Mouse (Mus musculus) frontal cortex, postnatal 14 days (tissue): Measurements from ENCODE around the gene Ints14.
"Not testable (repeated sequence)": the region's sequence is repeated elsewhere in the genome, so short reads cannot be mapped to it uniquely, and the experiment has no call there.

Experiments used
- DNase-seq, 2 experiments: peaks; one replicate each; pipeline ENCODE4 v3.0.0; 2022; ENCODE audit warnings: low spot score in 2 of 2

Ints14 gene

DNA sequence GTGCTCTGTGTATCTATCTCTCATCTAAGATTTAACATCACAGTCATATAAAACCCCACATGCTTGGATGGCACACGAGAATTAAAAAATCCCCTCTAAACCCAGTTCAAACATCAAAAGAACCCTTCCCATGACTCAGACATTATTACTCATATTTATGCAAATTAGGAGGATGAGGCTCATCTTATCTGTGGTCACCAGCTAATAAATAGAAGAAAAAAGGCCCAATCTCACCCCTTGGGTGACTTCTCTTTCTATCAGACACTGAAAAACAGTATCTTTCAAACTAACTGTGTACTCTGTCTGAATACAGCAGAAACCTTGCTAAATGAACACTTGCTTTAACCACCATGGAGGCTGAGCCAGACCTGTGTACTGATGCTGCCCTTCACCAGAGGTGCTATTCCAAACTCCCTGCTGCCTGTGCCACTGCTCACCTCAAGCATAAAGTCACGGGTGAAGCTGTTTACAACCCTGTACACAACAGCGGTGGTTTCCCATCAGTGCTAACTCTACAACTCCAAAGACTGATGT lies 58.0 kb downstream of the Ints14 start:
- no peak for DNase-seq

DNA sequence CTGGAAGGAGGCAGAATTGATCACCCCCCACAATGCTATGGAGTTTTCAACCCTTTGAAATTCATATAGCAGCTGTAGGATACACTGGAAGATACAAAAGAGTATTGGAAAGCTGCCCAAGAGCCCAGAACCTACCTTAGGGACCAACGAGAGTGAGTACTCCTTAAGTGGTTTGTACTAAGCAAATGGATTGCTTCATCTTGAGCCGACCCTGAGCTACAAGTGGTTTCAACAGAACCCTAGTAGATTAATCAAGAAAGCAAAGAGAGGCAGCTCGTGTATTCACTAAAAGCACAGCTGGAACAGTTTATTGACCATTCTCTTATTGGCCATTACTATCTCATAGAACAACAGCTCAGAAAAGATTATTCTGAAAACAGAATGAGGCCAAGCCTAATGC lies 58.4 kb downstream of the Ints14 start:
- no peak for DNase-seq

DNA sequence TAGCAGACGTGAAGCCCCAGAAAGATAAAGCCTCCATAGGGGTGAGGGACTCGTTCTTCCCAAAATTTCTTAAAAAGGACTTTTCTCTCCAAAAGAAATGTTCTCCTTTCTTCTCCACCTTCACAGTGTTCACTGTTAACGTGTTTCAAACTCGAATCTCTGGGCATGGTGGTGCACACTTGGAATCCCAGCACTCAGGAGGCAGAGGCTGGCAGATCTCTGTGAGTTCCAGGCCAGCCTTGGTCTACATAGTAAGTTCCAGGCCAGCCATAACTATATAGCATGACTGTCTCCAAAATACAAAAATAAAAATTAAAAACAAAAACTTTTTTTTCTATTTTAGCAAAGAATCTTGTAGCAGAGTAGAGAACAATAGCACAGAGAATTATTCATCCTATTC lies 59.4 kb downstream of the Ints14 start:
- no peak for DNase-seq

DNA sequence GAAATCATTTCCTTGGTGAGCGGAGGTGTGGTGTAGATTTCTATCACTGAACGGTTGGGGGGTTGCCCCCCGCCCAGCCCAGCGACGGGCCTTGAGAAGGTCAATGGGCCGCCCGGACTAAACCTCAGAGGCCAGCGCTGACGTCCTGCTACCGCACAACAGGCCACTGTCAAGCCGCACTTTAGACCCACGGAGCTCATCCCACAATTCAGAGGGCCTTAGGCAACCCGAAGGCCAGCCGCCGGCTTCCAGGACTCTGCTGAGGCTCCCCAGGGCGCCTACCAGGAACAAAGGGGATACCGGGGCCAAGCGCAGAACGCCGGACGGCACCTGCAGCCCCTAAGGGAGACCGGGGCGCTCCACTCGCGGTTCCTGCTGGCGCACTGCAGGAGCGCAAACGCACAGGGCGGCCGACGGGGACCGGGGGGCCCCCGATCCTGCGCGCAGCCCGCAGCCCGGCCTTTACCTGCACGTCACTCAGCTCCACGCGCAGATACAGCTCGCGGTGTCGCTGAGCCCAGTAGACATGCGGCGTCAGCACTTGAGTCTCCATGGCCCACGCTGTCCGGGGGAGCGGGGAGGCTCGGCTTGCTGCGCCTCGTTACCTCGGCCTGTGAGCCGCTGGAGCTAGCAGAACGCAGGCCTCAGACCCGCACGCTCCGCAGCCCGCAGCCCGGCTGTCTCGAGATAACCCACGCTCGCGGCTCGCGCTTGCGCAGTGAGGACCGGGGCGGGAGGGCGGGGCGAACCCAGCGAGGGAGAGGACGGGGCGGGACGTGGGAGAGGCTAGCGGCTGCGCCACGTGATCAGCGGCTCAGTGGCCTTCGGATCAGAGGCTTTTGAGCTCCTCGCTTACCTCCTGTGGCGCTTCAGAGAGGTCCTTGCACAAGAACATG lies 60.5 kb downstream of the Ints14 start, which contains the start of gene Hacd3:
Hacd3 (minus strand) TSS at position 703 of the 896 bp plus-strand sequence.
- peak; percentile 78 to 82 for DNase-seq

DNA sequence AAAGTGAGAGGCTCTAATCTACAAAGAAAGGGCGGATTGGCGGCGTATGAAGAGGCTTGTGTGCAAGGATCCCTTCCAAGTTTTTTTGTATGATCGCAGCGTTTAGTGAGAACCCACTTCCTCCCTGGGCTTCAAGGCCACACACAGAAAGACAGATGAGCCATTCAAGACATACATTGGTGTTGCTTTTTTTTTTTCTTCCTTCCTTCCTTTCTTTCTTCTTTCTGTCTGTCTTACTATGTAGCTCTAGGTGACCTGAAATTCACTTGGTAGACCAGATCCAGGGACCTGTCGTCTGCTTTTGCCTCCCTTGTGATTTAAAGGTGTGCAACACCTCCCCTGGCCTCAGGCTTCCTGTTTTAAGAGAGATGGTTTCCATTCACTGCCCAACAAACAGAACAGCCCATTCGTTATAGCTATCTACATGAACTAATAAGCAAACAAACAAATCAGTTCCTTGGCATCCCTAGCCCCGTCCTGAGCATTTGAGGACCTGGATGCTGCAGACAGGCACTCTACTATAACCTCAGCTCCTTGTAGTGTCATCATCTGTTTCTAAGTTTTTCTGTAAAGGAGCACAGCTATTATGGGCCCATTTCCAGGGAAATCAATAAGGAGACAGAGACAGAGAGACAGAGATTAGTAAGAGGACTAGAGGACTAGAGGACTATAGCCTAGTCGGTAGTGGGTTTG lies 61.3 kb downstream of the Ints14 start:
- no peak for DNase-seq

DNA sequence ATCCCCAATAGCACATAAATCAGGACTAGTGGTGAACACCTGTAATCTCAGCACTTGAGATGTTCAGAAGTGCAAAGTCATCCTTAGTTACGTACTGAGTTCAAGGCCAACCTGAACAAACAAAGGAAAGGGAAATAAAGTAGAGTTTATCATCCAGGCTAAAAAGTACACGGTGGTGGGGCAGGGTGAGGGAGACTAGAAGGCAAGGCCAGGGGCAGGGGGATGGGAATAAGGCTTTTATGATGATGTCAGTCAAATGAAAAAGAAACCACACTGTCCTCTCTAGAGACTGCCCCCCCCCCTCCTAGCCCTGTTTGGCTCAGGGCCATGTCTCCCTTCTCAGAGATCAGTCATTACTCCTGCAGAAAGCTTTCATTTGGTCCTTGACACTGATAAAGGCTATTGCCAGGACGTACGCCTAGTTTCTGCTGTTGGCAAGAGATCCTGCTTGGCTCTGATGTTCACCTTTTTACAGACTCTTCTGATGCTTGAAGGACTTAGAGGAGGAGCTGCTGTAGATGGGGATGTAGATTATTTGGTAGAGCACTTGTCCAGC lies 62.0 kb downstream of the Ints14 start:
- DNase-seq, result no peak

DNA sequence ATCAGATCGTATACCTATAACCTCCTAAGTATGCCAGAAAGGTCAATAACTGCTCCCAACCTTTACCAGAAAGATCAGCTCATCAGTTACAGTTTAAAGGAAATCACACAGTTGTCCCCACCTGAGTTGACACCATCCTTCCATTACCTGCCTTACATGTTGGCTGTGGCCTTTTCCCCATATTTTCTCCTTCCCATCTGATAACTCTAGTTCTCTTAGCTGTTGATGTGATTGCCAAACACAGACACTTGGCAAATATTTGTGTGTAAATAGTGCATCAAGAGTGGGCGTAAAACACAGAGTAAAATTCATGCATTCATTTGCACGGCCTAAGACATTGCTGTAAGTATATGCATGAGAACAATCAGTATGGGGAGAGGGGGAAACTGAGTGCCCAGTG lies 62.7 kb downstream of the Ints14 start:
- no peak for DNase-seq

DNA sequence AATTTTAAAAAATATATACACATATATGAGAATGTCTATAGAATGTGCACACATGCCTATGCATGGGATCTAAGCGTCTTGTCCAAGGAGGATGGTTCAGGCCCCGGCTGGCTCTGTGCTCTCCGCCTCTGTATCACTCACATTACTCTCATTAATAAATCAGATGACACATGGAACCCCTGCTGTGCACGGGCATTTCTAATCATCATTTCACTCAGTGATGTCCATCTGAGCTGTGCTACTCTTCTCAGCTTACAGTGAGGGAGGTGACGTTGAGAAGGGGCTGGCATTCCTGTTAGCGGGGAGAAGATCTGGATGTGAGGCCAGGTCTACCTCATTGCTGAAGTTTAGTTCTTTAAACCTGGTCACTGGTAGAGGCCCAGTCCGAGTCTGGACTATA lies 66.5 kb downstream of the Ints14 start:
- DNase-seq, result no peak

DNA sequence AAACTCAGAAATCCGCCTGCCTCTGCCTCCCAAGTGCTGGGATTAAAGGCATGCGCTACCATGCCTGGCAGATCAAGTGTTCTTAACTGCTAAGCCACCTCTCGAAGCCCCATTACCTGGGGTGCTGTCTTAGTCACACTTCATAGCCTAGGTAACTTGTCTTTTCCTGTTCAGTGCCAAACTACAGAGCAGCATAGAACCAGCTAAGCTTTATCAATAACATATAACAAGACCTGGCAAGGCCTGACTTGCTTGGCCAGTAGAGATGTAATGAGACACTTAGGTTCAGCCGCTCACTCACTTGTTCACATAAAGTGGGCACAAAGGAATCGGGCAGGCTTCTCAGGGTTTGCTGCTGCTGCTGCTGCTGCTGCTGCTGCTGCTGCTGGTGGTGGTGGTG lies 67.6 kb downstream of the Ints14 start:
- no peak for DNase-seq

DNA sequence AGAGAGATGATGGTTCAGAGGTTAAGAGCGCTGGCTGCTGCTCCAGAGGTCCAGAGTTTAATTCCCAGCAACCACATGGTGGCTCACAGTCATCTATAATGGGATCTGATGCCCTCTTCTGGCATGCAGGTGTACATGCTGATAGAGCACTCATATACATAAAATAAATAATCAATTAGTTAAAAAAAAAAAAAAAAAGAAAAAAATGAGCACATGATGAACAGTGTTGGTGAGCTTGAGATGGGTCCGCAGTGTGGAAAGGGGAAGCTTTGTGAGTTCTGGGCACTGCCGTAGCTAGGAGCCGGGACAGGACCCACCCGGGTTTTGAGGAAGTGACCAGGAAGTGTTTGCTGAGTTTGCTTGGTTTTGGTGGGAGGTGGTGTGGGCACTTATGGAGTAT lies 70.7 kb downstream of the Ints14 start:
- not testable (repeated sequence) for DNase-seq

DNA sequence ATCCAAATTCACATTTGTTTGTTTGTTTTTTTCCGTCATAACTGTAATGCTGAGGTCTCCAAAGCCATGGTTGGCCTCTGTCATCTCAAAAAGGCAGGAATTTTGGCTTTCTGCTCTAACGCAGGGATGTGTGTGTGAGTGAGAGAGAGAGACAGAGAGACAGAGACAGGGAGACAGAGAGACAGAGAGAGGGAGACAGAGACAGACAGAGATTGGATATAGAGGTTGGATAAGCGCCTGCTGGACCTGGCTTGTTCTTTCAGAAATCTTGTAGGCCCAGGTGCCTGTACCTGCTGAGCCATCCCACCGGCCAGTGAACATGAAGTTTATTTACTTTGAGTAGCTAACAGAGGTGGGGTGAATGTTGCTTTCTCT lies 71.2 kb downstream of the Ints14 start:
- no peak for DNase-seq

DNA sequence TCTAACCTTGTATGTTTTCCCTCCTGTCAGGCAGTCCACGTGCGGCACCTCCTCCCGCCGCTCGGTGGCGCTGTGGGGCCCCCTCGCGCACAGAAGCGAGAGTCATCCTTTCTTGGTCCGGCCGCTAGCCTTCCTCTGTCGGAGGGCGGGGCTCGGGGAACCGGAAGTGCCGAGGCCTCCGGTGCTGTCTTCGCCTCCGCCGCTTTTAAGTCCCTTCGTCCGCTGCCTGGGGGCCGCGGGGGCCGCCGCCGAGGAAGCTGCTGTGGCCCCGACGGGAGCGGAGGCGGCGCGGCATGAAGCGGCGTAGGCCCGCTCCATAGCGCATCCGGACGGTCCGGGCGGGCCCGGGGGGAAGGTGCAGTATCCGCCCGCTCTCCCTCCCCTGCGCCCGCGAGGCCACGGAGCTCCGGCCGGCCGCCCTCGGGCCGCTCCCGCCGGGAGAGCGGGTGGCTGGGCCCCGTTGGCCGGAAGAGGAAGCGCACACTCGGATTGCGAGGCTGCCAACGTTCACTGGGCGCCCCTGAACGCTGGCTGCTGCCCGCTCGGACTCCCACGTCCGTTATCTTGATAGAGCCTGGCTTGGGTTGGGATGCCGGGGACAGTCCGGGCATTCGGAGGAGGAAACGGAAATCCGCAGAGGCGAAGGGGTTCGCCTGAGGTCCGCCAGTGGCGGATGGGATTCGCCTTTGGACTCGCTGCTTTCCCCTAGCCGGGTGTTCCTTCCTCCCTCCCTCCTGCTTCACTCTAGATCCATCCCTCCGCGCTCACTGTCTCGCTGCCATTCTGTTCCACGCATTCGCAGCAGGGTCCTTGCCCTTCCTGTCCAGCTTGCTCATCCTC lies 71.8 kb downstream of the Ints14 start, which contains the start of gene Dpp8:
Dpp8 (plus strand) TSS at position 146 of the 840 bp plus-strand sequence.
- peak; percentile 86 to 92 for DNase-seq

DNA sequence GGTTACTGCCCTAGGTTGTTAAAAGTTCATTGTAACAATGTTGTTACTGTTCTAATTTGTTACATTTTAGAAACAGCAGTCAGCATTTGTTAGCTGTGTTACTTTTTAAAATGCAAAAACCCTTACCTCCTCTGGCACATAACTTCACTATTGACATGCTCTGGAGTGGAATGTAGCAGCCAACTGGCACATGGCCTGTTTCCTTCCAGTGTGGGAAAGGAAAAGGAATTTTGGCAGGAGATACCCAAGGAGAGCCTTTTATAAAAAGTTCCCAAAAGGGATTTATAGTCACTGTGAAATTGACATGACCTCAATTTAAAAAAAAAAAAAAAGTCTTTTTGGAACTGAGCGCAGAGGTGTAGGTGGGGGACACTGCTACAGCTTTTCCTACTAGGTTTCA lies 75.8 kb downstream of the Ints14 start:
- no peak for DNase-seq
